Mouse (Mus musculus): ENCODE measurements around the gene Npcd. TPM values are rescaled to one million over a fixed set of nuclear protein-coding genes. Genes with fewer than 3 reads are reported as not detected.

Gene Npcd
- polyA plus RNA-seq, 1 experiment = 0.47 TPM

GRCm38 (mm10) chr15:79741921-79742705, 91.9 kb downstream of the Npcd start, which contains the start of gene Sun2:
Gene Sun2 (minus strand): TSS chr15:79742536.
- DNase-seq (ENCODE audit: low spot score) = peak; percentile 82

- DNase-seq (ENCODE audit: low spot score) = no peak
Observed at GRCm38 (mm10) chr15:79741173-79741858, 92.7 kb downstream of the Npcd start.

- no peak for DNase-seq (ENCODE audit: low spot score)
Observed at GRCm38 (mm10) chr15:79740739-79741138, 93.3 kb downstream of the Npcd start.

Other genes with a start within 250 kb of the Npcd start
- gene Dmc1, start 229.1 kb downstream of the Npcd start, polyA plus RNA-seq (2012; rRNA removed) = 1.2 and 1.9 TPM in 2 replicates
- 3.3 and 3.4 TPM in 2 replicates for gene Fam227a, start 175.3 kb downstream of the Npcd start, polyA plus RNA-seq (2012; rRNA removed)
- 14.8 and 16.4 TPM in 2 replicates for gene Cby1, start 175.0 kb downstream of the Npcd start, polyA plus RNA-seq (2012; rRNA removed)
- gene Tomm22, start 163.4 kb downstream of the Npcd start, polyA plus RNA-seq (2012; rRNA removed) = 93.0 and 110 TPM in 2 replicates
- gene Josd1, start 146.3 kb downstream of the Npcd start, polyA plus RNA-seq (2012; rRNA removed) = 30.1 and 34.1 TPM in 2 replicates
- 20.0 and 32.1 TPM in 2 replicates for gene Gtpbp1, start 143.4 kb downstream of the Npcd start, polyA plus RNA-seq (2012; rRNA removed)
- 57.9 and 83.3 TPM in 2 replicates for gene Sun2, start 91.7 kb downstream of the Npcd start, polyA plus RNA-seq (2012; rRNA removed)
- 40.5 and 45.8 TPM in 2 replicates for gene Dnal4, start 56.4 kb downstream of the Npcd start, polyA plus RNA-seq (2012; rRNA removed)
- gene Nptxr, start 29.5 kb downstream of the Npcd start, polyA plus RNA-seq (2012; rRNA removed) = 1.9 and 4.4 TPM in 2 replicates
- gene Cbx6, start 451 bp upstream of the Npcd start, polyA plus RNA-seq (2012; rRNA removed) = 86.2 and 94.3 TPM in 2 replicates
- 59.2 and 62.1 TPM in 2 replicates for gene Apobec3, start 57.4 kb upstream of the Npcd start, polyA plus RNA-seq (2012; rRNA removed)
- gene Cbx7, start 136.9 kb upstream of the Npcd start, polyA plus RNA-seq (2012; rRNA removed) = 57.3 and 57.6 TPM in 2 replicates
- gene Pdgfb, start 180.7 kb upstream of the Npcd start, polyA plus RNA-seq (2012; rRNA removed) = 12.3 and 14.5 TPM in 2 replicates